Mouse (Mus musculus) midbrain, embryonic 14.5 days (tissue): ENCODE measurements around the gene Alox5ap. TPM values are rescaled to one million over a fixed set of nuclear protein-coding genes. Genes with fewer than 3 reads are reported as not detected.

Experiments used
- microRNA-seq: library from miRNA; unstranded; fragments of <30 nt; microRNA quantifications from one replicate; pipeline ENCODE4, GENCODE M21; 2016
- polyA plus RNA-seq: library from polyadenylated mRNA; unstranded; fragments of >200 nt; fragmentation: Nextera tagmentation; extraction: Ambion mirVana; gene quantifications from 2 replicates; pipeline ENCODE4 v1.2.1, GENCODE M21; 2014

Gene Alox5ap
- polyA plus RNA-seq, 1 experiment from 2014 or later, result 12.2 TPM

Small RNA genes lying within 50 kb of the gene (microRNA-seq; reads per million reads assigned to microRNA genes)
- not detected for gene Gm24105

Other genes with a start within 250 kb of the Alox5ap start
- gene Uspl1, start 80.4 kb upstream of the Alox5ap start, polyA plus RNA-seq, result 61.4 and 65.1 TPM in 2 replicates
- gene Hmgb1, start 80.3 kb upstream of the Alox5ap start, polyA plus RNA-seq, result 869 and 947 TPM in 2 replicates
- 5.9 TPM in 2 replicates for gene Medag, start 147.0 kb downstream of the Alox5ap start, polyA plus RNA-seq
- 0.81 and 1.00 TPM in 2 replicates for gene Tex26, start 174.9 kb downstream of the Alox5ap start, polyA plus RNA-seq